Mouse (Mus musculus): ENCODE results near the gene Gm12394. TPM values are rescaled to one million over a fixed set of nuclear protein-coding genes. Genes with fewer than 3 reads are reported as not detected.
"Not testable (repeated sequence)": the region's sequence is repeated elsewhere in the genome, so short reads cannot be mapped to it uniquely, and the experiment has no call there.

Gm12394 gene
- total RNA-seq, 2 experiments from 2014 or later: not detected

DNA sequence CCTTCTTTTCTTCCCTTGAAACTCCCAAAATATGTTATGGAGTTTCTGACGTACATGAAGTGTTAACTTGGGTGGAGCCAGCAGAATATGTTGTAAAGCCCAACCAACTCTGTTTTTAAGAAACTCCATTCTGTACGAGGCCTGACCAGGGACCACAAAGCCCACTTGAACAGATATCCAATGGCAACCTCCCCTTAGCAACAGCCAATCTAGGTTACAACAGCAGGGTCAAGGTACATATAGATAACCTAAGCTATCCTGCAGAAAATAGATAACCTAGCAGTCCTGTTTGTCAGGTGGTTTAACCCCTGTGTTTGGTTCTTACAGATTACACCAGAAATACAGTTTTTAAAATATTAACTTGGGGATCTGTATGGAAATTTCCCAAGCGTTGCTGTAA lies 10.8 kb upstream of the Gm12394 start:
- no peak for DNase-seq (ENCODE audit: low spot score)
- intact Hi-C loops (cut with DNase I): no loop called here

DNA sequence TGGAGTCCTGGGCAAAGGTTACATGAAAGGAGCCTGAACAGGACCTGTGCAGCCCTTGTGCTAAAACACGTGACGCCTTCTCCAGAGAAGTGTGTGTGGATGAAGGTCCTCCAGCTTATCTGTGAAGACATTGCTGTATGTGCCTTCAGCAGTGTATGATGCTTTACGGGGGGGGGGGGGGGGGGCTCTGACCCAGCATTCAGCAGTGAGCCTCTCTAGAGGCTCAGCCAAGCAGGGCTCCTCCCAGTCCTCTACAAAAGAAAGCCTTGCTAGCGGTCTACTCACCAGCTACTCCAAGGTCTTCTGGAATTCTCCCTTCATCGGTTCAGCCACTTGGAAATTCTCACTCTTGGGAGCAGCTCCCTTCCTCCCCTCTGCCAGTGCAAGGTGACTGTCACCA lies 6.9 kb upstream of the Gm12394 start:
- intact Hi-C loops (cut with DNase I); DNase-seq (ENCODE audit: low spot score): not testable (repeated sequence)

- DNase-seq (ENCODE audit: low spot score); intact Hi-C loops (cut with DNase I): not testable (repeated sequence)
These were observed 3.9 kb upstream of the Gm12394 start for GRCm38 (mm10) chr4:42860483-42860882.

GRCm38 (mm10) chr4:42853788-42854187 lies 2.8 kb downstream of the Gm12394 start, which contains the start of gene Fam205a1:
Gene Fam205a1, minus strand, starts transcription at chr4:42853888.
- DNase-seq (ENCODE audit: low spot score); intact Hi-C loops (cut with DNase I): not testable (repeated sequence)

DNA sequence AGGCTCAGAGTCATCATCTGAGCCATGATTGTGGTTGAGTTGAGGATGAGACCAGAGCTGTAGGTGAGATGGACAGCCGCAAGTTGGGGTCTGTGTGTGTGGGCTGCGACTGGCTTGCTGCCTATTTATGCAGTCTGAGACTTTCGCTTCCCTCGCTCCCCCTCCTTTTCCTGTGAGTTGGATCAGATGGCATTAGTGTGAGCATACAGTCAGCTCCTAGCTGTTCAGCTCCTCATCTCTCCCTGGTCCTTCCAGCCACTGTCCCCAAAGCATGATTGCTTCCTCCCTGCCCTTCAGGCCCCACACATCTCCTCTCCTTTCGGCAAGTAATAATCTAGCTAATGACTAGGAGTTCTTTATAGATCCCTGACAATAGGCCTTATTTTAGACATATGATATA lies 82.7 kb downstream of the Gm12394 start, which contains the start of gene Ccl21a:
Gene Ccl21a (minus strand): TSS at position 101 of the 400 bp plus-strand sequence.
- intact Hi-C loops (cut with DNase I); DNase-seq (ENCODE audit: low spot score): not testable (repeated sequence)

- DNase-seq (ENCODE audit: low spot score); intact Hi-C loops (cut with DNase I): not testable (repeated sequence)
These were observed 100.1 kb downstream of the Gm12394 start, which contains the start of gene Ccl19 for GRCm38 (mm10) chr4:42756477-42756876. Gene Ccl19, minus strand, starts transcription at chr4:42756577.

DNA sequence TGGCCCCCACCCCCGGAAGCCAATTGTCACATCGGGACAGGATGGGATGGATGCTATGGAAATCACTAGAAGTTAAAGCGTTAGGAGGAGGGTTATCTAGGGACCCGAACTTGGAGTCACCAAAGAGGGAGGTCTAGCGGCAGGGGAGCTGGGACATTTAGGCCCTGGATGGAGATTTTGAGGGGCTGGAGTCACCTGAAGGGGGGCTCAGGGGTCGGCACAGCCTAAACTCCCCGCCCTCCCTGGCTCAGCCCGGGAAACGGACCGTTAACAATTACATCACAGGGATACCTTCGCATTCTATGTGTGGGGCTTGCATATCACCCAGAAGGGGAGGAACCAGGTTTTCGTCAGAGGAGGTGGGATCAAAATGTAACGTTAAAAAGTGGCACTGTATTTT lies 121.3 kb downstream of the Gm12394 start, which contains the start of gene 4930578G10Rik:
Gene 4930578G10Rik (plus strand): TSS at position 301 of the 400 bp plus-strand sequence.
- intact Hi-C loops (cut with DNase I); DNase-seq (ENCODE audit: low spot score): not testable (repeated sequence)

Other genes with a start within 250 kb of the Gm12394 start
- gene Gm10591, start 244.6 kb downstream of the Gm12394 start, total RNA-seq (2021): not detected
- gene Gm2564, start 227.1 kb downstream of the Gm12394 start, total RNA-seq (2021): 1 to 10 TPM; 1.1 to 2.2 TPM
- not detected for gene Ccl27b, start 201.5 kb downstream of the Gm12394 start, total RNA-seq (2021)
- under 1 TPM in 1 of 2 experiments, not detected in 1; 0.21 TPM for gene Il11ra2, start 194.9 kb downstream of the Gm12394 start, total RNA-seq (2021)
- not detected for gene 4930578G10Rik, start 121.2 kb downstream of the Gm12394 start, total RNA-seq (2021)
- under 1 TPM; 0.94 to 0.98 TPM for gene Ccl19, start 100.2 kb downstream of the Gm12394 start, total RNA-seq (2021)
- gene Ccl21a, start 82.8 kb downstream of the Gm12394 start, total RNA-seq (2021): 10 to 100 TPM; 44.2 to 54.6 TPM
- gene Fam205a1, start 2.9 kb downstream of the Gm12394 start, total RNA-seq (2021): not detected
- gene Fam205c, start 17.5 kb upstream of the Gm12394 start, total RNA-seq (2021): 1 to 10 TPM; 7.1 to 7.5 TPM
- 1 to 10 TPM; 9.0 to 9.4 TPM for gene Phf24, start 59.9 kb upstream of the Gm12394 start, total RNA-seq (2021)
- 10 to 100 TPM; 83.5 to 93.2 TPM for gene Dnajb5, start 93.0 kb upstream of the Gm12394 start, total RNA-seq (2021)
- gene 1700022I11Rik, start 112.8 kb upstream of the Gm12394 start, total RNA-seq (2021): not detected
- 100 to 1,000 TPM; 244 to 266 TPM for gene Vcp, start 143.7 kb upstream of the Gm12394 start, total RNA-seq (2021)
- gene Fancg, start 153.7 kb upstream of the Gm12394 start, total RNA-seq (2021): 1 to 10 TPM; 3.8 to 4.3 TPM
- 10 to 100 TPM; 21.8 to 25.1 TPM for gene Pigo, start 169.0 kb upstream of the Gm12394 start, total RNA-seq (2021)
- 100 to 1,000 TPM; 104 to 108 TPM for gene Stoml2, start 174.9 kb upstream of the Gm12394 start, total RNA-seq (2021)
- 10 to 100 TPM; 27.7 to 32.8 TPM for gene Fam214b, start 189.4 kb upstream of the Gm12394 start, total RNA-seq (2021)
- 10 to 100 TPM; 14.8 to 16.3 TPM for gene Unc13b, start 202.2 kb upstream of the Gm12394 start, total RNA-seq (2021)